Mouse (Mus musculus): ENCODE results near the gene Rbfox2.

- TF ChIP-seq CTCF (IDR thresholded peaks at IDR 0.05; ENCODE audit: low read depth) (no peak), EP300 (optimal IDR thresholded peaks at IDR 0.05) (no peak)
Observed at GRCm38 (mm10) chr15:77150424-77150841, 156.4 kb downstream of the Rbfox2 start.
